Mouse (Mus musculus) heart, adult 11 months (tissue): ENCODE results near the gene Amfr.

Experiments
- DNase-seq: peaks from one replicate; pipeline ENCODE4 v3.0.0; 2022

Amfr gene

DNA sequence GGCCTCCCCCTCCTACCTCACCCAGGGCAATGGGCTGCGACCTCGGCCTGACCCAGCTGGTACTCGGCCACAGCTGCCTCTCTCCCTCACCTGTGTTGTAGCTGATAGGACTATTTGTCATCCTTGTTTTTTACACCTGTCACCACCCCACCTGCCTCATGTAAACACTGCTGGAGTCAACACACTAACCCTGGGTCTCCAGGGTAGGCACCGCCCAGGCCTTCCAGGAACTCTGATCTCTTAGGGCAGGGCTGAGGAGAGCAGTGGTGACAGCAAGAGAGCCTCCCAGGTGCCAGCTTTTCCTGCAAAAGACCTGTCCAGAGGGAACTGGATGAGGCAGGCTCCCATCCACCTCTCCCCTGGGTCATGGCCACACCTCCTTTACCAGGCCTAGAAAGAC is 83.4 kb downstream of the Amfr start:
- no peak for DNase-seq

- no peak for DNase-seq
Observed at GRCm38 (mm10) chr8:93925513-93925912, 87.1 kb downstream of the Amfr start.

DNA sequence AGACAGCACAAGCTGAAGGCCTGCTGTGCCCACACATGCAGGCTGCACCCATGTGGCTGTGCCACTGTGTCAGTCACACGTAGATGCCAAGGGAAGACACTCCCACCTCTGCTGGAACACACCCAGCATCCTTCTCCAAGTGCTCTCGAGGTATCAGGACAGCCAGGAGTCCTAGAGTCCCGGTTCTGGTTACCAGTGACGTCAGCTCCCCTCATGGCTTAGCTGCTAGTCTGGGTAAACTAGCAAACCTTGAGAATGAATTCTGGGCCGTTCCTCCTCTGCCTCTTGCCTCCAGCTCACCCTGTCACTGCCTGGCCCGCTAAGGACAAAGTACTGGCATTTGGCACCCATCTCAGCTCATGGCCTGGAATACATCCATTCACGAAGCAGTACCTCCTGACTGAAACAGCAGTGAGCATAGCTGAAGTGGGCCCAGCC is 88.7 kb downstream of the Amfr start:
- DNase-seq: peak; percentile 93
